Comparison of ENCODE assay signal across 7 mouse cellular contexts in the genomic region with DNA sequence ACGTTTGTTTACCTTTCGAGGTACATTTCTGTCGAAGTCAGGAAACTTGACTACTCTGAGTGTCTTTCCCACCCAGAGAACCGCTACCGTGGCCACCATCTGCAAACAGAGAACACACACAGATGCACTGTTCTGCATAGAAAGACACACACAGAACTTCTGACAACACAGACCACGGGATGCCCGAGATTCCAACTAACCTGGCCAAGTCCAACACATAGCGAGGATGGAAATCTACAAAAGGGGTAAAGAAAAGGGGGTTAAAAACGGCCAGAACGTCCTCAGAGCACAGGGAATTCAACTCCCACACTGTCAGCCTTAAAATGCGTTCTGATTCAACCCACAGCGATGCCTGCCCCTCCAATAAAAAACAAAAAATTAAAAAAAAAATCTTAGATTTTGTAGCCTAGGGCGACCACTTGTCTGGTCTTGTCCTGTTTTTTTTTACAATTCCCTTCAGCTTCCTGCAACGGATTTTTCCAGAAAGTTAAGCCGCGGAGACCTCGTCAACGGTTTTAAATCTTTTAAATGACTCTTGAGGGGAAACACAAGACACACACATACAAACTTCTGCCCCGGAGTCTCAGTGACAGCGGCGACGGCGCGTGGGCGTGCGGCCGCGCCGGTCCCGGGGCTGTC. TPM values are rescaled to one million over a fixed set of nuclear protein-coding genes. Genes with fewer than 3 reads are reported as not detected.
DNase-seq lines count a peak whose midpoint lies in the region; ATAC-seq and TF ChIP-seq lines count a peak whose summit lies in the region.

No protein-coding gene starts in this region.

- TF ChIP-seq CTCF in lung, embryonic 14.5 days (IDR thresholded peaks at IDR 0.05; ENCODE audit: low read depth) = no peak
- no peak for TF ChIP-seq CTCF in Patski (IDR thresholded peaks at IDR 0.05)

- no peak for ATAC-seq in lung, embryonic 14.5 days (ENCODE audit: insufficient read depth)
- ATAC-seq in Patski = peak; percentile 13
- no peak for ATAC-seq in embryonic facial prominence, embryonic 15.5 days (ENCODE audit: insufficient number of reproducible peaks, low FRiP score, low TSS enrichment, low read depth)
- ATAC-seq in intestine, embryonic 15.5 days = no peak
- ATAC-seq in midbrain, embryonic 12.5 days (ENCODE audit: low FRiP score, low read depth) = no peak

- 0 out of 2 replicates have a peak, but pooled peaks cover 3% of the 10 kb centered on the region for H3K4me1 ChIP-seq in lung, embryonic 14.5 days (ENCODE audit: insufficient read depth)
- peaks cover 13% of the 10 kb centered on the region; the same call in 1 of the 2 replicates for H3K4me1 ChIP-seq in embryonic facial prominence, embryonic 15.5 days
- H3K4me1 ChIP-seq in intestine, embryonic 15.5 days (replicated peaks) = no peaks in the 10 kb centered on the region
- H3K4me1 ChIP-seq in midbrain, embryonic 12.5 days = peaks cover 17% of the 10 kb centered on the region

- no peaks in the 10 kb centered on the region for H3K9me3 ChIP-seq in lung, embryonic 14.5 days (ENCODE audit: low read depth, low read length)
- no peaks in the 10 kb centered on the region for H3K9me3 ChIP-seq in embryonic facial prominence, embryonic 15.5 days (replicated peaks)
- no peaks in the 10 kb centered on the region for H3K9me3 ChIP-seq in intestine, embryonic 15.5 days
- no peaks in the 10 kb centered on the region for H3K9me3 ChIP-seq in midbrain, embryonic 12.5 days

- under 1% methylated on average over 30 of the region's 30 CpGs for WGBS in lung, embryonic 14.5 days
- WGBS in embryonic facial prominence, embryonic 15.5 days = 2% methylated on average over 30 of the region's 30 CpGs
- 1% methylated on average over 30 of the region's 30 CpGs for WGBS in intestine, embryonic 15.5 days
- WGBS in midbrain, embryonic 12.5 days = 6% methylated on average over 30 of the region's 30 CpGs

- H3K4me2 ChIP-seq in lung, embryonic 14.5 days = peak overlapping the region; percentile 84
- H3K4me2 ChIP-seq in embryonic facial prominence, embryonic 15.5 days (replicated peaks) = peak overlapping the region; percentile 58
- H3K4me2 ChIP-seq in intestine, embryonic 15.5 days (replicated peaks) = peak overlapping the region; percentile 74
- H3K4me2 ChIP-seq in midbrain, embryonic 12.5 days (replicated peaks) = peak overlapping the region; percentile 68

- in situ Hi-C loops in Patski (cut with MboI; ENCODE audit: low pct_unique_long_range_greater_than_20kb) = no loop called here

- peak; percentile 49 for DNase-seq in lung, embryonic 14.5 days
- no peak for DNase-seq in lung, postnatal 10 days
- DNase-seq in Patski (ENCODE audit: low read depth, low spot score) = no peak
- no peak for DNase-seq in urinary bladder, postnatal 25 days (ENCODE audit: low spot score)

- CTCF ChIA-PET in Patski (lab: Charles Lee) = no interaction called here

- POLR2A ChIA-PET in Patski (lab: Charles Lee) = interaction anchor here (1.4 kb wide), 1 partner anchor 92 kb away, joined by 4 read pairs; no protein-coding TSS in a partner anchor

- H3K36me3 ChIP-seq in lung, embryonic 14.5 days (ENCODE audit: insufficient read depth) = peaks cover 14% of the 10 kb centered on the region; the same call in 1 of the 2 replicates
- peaks cover 16% of the 10 kb centered on the region; the same call in 1 of the 2 replicates for H3K36me3 ChIP-seq in embryonic facial prominence, embryonic 15.5 days
- no peaks in the 10 kb centered on the region for H3K36me3 ChIP-seq in intestine, embryonic 15.5 days
- H3K36me3 ChIP-seq in midbrain, embryonic 12.5 days = peaks cover 9% of the 10 kb centered on the region

- no peaks in the 10 kb centered on the region for H3K27me3 ChIP-seq in lung, embryonic 14.5 days (ENCODE audit: insufficient read depth, low read length)
- H3K27me3 ChIP-seq in Patski = no peaks in the 10 kb centered on the region
- no peaks in the 10 kb centered on the region for H3K27me3 ChIP-seq in embryonic facial prominence, embryonic 15.5 days
- H3K27me3 ChIP-seq in intestine, embryonic 15.5 days (replicated peaks) = no peaks in the 10 kb centered on the region
- H3K27me3 ChIP-seq in midbrain, embryonic 12.5 days = no peaks in the 10 kb centered on the region

- peak overlapping the region; percentile 92 for H3K4me3 ChIP-seq in lung, embryonic 14.5 days (ENCODE audit: low read depth, low read length)
- peak overlapping the region; percentile 90 for H3K4me3 ChIP-seq in embryonic facial prominence, embryonic 15.5 days (replicated peaks)
- H3K4me3 ChIP-seq in intestine, embryonic 15.5 days (replicated peaks) = peak overlapping the region; percentile 96
- peak overlapping the region; percentile 87 for H3K4me3 ChIP-seq in midbrain, embryonic 12.5 days

- H3K27ac ChIP-seq in lung, embryonic 14.5 days (ENCODE audit: low read depth) = peak overlapping the region; percentile 98
- peak overlapping the region; percentile 98 for H3K27ac ChIP-seq in embryonic facial prominence, embryonic 15.5 days (replicated peaks)
- peak overlapping the region; percentile 98 for H3K27ac ChIP-seq in intestine, embryonic 15.5 days
- peak overlapping the region; percentile 99 for H3K27ac ChIP-seq in midbrain, embryonic 12.5 days (replicated peaks)

- peak overlapping the region; percentile 98 for H3K9ac ChIP-seq in lung, embryonic 14.5 days
- peak overlapping the region; percentile 94 for H3K9ac ChIP-seq in embryonic facial prominence, embryonic 15.5 days
- H3K9ac ChIP-seq in intestine, embryonic 15.5 days = peak overlapping the region; percentile 97
- H3K9ac ChIP-seq in midbrain, embryonic 12.5 days (replicated peaks) = peak overlapping the region; percentile 95

RNA-seq across cellular contexts. Expression of a gene that starts 1.0 kb away (rescaled TPM):
- 13.5 and 14.5 TPM in 2 replicates for polyA plus RNA-seq in lung, embryonic 14.5 days (2014; fragmentation: Nextera tagmentation; extraction: Ambion mirVana)
- 3.7 TPM for polyA plus RNA-seq in Patski (2021)
- 11.9 and 13.1 TPM in 2 replicates for polyA plus RNA-seq in embryonic facial prominence, embryonic 15.5 days (2015; fragmentation: Nextera tagmentation; extraction: Ambion mirVana)
- 9.6 TPM in 2 replicates for polyA plus RNA-seq in intestine, embryonic 15.5 days (2015; fragmentation: Nextera tagmentation; extraction: Ambion mirVana)
- 7.0 and 7.8 TPM in 2 replicates for polyA plus RNA-seq in midbrain, embryonic 12.5 days (2016; fragmentation: Nextera tagmentation; extraction: Ambion mirVana)
